Mouse (Mus musculus): ENCODE measurements at regions not wholly inside any gene's neighbourhood (a gene's known extent, or its start where the extent isn't known, plus 50 kb on each side); places are given as distances from the start of the nearest gene placed in this dataset.

DNA sequence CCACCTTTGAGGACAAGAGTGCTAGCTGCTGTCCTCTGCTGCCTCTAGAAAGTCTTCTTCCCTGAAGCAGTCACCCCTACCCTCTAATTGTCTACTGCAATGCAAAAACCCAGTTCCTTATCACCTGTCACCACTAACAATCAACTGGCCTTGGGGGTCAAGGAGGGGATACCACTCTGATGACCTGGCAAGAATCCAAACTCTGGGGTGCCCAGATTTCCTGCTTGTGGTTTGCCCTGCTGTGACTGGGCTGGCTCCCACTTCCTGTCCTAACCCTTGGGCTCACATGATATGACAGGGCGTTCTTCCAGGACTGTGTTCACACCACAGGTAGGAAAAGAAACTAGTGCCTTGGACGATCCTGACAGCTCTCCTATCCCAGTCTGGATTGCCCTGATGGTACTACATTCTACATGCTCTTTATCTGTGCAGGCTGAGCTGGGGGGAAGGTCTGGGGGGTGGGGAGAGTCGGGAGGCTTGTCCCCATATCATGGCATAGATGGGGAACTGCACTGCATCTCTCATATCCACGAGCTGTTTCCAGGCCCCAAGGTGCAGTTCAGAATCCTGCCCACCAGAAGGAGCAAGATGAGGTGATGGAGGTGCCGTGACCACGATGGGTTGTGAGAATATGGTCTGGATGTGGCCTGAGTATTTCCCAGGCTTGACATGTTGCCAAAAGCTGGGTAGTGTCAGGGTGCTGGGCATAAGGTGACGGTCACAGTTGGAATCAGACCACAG lies 81.0 kb downstream of the Maf start:
- intact Hi-C loops (cut with DNase I), result no loop called here
- no peak for DNase-seq (ENCODE audit: low spot score)

DNA sequence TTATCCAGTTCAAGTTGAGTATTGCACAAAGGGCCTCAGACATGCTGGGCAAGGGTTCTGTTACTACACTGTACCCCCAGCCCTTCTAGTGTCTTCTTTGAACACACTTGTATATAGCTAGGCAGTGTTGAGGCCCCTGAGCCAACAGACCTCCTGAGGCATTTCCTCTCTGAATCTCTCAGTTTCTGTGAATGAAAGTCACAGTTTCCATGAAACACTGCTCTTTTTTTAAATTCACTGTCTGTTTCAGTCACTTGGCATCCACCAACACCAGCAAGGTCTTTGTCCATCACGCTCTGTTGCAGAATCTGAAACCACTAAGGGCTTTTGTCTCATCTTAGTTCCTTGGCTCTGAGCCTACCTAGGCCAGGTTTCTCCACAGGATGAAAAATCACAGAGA lies 82.5 kb downstream of the Maf start:
- intact Hi-C loops (cut with DNase I), result no loop called here
- DNase-seq (ENCODE audit: low spot score), result no peak

DNA sequence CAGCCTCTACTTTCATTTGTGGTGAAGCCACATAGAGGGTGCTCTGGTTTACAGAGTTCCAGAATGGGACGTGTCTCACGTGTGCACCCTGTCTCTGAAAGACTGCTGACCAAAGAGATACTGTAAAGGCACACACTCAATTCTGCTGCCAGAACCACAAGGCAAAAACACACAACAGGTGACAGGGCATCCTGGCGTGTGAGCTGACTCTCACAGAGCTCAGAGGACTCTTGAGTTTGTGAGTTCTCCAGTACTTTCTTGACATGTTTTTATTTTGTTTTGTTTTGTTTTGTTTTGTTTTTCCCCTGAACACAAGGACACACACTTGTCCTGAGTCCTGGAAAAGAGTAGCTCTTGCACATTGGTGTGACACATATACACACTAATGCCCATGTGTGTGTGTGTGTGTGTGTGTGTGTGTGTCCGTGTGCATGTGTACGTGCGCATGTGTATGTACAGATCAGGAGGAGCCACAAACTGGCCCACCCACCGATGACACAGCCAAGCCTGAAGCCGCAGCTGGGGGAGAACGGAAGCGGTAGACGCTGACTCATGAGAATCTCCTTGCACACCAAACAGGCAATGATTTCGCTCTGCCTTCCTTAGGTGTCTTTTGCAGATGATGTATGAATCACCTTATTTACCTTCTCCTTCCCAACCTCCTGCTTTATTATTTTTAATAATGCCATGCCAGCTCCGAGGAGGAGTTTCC lies 89.4 kb downstream of the Maf start:
- intact Hi-C loops (cut with DNase I), result no loop called here
- DNase-seq (ENCODE audit: low spot score), result no peak

DNA sequence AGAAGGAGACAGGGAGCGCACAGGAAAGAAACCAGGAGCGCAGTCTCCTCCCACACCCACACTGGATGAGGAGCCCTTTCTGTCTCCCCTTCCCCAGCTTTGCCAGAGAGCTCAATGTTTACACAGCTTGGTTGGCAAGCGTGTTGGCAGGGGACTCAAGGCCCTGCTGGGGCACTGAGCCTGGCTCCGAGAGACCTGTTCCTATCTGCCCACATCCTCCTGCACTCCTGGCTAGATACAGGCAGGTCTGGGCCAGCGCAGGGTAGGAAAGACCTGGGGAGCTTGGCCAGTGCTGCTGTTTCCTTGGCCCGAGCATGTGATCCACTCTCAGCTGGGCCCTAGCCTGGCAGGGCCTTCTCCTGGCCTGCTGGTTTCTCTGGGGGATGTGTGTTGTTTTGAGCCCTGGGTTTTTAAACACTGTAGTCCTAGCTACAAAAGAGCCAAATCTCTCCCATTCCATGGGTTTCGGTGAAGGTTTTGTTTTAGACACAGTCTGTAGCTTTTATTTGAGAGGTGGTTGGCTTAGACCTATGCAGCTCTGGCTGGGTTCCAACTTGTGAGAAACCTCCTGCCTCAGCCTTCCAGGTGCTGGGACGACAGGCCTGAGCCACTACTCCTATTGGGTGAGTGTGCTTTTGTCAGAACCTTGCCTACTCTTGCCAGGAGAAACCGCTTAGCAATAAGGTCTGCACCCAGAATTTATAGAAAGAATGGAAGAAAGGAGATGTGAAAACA lies 90.6 kb downstream of the Maf start:
- no peak for DNase-seq (ENCODE audit: low spot score)
- intact Hi-C loops (cut with DNase I), result no loop called here

DNA sequence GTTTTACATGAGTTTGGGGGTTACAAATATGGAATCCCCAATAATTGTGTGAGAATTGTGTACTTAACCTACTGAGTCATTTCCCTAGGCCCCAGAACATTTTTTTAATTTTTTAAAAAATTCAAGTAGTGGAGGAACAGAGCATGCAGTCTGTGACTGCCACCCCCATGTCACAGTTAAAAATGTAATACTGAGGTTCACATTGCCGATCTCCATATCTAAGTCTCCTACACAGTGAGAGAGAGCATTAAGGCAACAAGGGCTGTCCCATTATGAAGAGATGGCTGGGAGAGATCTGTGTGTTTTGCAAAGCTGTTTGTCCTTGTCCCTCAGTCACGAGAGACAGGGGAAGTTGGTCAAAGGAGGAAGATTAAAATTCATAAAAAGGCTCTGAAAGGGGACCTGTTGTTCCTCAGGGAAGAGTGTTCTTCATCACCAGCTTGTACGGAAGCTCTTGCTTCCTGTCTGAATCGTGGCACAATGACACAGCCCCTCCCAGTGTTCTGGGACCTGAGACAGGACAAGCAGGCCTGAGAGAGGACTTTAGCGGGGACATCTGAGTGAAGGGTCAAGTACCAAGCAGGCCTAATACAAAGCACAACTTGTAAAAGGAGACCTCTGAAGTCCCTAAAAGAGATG lies 93.5 kb downstream of the Maf start:
- intact Hi-C loops (cut with DNase I), result no loop called here
- DNase-seq (ENCODE audit: low spot score), result peak; percentile 26

DNA sequence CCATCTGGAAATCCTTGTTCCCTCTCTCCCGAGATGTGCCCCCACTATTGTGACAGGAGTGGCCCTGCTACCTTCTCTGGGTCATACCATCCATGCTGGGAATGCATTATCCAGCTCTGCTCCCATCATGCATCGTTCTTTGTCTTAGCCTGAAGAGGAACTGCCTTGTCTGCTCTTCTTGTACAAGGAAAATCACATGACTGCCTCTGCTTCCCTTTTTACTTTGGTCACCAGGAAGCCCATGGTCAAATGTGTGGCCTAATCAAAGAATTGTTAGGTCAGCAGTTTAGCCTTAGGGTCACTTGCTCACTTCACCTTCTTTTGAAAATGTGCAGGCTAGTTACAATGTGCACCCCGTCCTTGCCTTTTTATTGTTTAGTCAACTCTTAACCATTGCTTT lies 95.5 kb downstream of the Maf start:
- no peak for DNase-seq (ENCODE audit: low spot score)
- intact Hi-C loops (cut with DNase I), result no loop called here

DNA sequence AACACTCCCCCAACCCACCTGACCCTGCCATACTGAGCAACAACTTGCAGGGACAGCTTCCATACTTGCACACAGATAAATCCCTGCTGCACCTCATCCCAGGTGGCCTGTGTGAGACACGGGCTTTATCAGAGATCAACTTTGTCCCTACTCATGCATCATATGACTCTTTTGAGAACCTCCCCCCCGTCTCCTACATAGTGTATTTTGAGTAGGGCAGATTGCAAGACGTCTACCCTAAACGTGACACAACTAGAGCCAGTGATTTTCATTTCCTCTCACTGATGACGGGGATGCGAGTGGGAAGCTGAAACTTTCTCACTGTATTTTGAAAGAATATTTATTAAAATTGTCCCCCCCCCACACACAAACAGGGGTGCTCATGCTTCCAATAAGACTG lies 107.8 kb downstream of the Maf start:
- no peak for DNase-seq (ENCODE audit: low spot score)
- intact Hi-C loops (cut with DNase I), result no loop called here

DNA sequence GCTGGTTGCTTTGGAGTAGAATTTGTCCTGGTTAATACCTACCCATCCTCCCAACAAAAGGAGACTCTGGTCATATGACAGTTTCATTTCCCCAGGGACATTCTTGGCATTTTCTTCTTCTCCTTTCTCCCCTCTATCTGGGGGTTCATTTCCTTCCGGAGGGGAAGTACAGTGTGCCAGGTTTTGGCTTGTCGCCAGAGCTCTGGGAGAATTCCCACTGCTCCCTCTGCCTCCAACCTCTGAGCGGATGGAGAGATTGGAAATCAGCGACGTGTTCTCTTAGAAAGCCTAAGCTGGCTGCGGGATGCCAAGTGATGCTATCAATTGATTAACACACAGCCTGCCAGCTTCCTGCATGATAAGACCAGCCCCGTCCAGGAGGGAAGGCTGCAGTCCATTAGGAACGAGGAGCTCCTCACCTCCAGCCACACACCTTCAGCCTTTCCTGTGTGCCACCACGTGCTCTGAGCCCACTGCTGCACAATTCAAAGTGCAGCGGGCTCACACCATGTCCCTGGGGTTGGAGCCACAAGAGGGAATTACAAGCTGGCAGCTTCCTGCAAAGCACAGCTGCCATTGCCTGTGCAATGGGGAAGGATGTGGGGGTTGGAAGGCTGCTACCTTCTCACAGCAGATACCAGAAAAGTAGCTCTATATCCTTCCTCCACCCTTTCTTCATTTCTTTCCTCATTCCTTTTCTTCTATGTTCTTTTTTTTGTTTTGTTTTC lies 110.2 kb downstream of the Maf start:
- intact Hi-C loops (cut with DNase I), result no loop called here
- no peak for DNase-seq (ENCODE audit: low spot score)

DNA sequence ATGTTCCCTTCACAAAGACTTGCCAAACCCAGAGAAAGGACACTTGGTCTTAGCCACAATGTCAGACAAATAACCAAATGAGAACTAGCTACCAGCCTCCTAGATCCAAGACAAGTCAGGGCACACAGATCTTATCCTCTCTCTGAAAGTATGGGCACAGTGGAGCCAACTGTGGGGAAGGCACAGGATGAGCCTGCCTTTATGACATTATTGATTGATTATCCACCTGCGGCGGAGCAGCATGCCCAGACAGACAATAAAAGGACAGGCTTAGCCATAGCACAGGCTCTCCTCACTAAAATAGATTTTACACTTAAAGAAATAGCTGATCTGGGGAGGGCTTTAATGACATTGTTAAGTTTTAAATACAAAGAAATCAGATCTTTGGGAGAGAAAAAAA lies 117.9 kb downstream of the Maf start:
- intact Hi-C loops (cut with DNase I), result no loop called here

DNA sequence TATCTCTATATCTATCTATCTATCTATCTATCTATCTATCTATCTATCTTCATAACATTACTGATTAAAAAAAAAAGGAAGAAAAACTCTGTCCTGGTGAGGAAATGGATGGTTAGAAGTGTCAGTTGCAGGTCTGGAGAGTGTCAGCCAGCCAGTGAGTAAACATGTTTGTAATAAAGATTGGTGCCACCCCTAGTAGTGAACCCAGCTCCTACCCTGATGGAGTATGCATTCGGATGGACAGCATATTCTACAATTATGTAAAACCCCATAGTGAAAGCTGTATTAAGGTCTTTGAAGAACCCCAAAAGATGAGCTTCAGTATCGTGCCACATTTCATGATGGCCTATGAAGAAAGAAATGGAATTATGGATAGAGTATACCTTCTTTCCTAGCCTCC lies 118.5 kb downstream of the Maf start:
- intact Hi-C loops (cut with DNase I), result no loop called here
- DNase-seq (ENCODE audit: low spot score), result no peak

More for the DNA sequence above, 117.9 kb downstream of the Maf start:
- DNase-seq (ENCODE audit: low spot score), result no peak

DNA sequence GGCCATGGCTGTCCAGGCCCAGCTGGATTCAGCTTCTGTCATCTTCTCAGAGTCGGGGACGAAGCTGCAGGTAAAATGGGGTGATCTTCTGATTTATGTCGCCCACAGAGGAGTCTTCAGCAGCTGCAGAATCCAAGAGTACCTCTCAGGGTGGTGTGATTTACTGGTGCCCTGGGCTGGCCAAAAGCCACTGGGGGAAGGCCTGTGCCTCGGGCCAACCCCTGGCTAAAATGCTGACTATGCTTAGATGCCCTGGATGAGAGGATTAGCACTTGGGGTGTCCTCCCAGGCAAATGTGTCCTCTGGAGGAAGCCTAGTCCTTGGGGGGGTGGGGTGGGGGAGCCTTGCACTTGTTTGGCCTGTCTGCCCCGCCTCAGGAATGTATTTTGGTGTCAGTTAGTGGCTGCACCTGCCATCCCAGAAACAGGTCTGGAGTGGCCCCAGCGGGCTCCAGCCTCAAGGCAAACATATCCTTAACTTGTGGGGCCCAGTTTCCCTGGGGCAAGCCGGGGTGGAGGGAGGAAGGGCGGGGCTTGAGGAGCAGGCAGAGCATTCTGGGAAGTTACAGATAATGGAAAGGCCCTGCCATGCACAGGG lies 123.2 kb downstream of the Maf start:
- intact Hi-C loops (cut with DNase I), result no loop called here
- no peak for DNase-seq (ENCODE audit: low spot score)

DNA sequence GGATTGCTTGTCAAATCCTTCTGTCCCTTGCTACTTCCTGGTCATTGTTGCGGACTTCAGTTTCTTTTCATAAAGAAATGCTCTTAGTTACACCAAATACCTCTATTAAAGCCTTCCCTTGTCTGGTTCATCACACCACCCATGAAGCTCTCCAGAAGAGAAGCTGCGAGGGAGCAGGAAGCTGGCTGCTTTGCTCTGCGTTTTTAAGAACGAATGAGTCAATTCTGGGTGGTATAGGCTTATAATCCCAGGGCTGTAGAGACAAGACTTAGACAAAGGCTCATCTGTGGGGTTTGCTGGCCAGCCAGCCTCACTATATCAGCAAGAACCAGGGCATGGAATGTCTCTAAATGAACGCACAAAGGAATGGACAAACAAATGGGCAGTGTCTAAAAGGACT lies 124.4 kb downstream of the Maf start:
- no peak for DNase-seq (ENCODE audit: low spot score)
- intact Hi-C loops (cut with DNase I), result no loop called here

DNA sequence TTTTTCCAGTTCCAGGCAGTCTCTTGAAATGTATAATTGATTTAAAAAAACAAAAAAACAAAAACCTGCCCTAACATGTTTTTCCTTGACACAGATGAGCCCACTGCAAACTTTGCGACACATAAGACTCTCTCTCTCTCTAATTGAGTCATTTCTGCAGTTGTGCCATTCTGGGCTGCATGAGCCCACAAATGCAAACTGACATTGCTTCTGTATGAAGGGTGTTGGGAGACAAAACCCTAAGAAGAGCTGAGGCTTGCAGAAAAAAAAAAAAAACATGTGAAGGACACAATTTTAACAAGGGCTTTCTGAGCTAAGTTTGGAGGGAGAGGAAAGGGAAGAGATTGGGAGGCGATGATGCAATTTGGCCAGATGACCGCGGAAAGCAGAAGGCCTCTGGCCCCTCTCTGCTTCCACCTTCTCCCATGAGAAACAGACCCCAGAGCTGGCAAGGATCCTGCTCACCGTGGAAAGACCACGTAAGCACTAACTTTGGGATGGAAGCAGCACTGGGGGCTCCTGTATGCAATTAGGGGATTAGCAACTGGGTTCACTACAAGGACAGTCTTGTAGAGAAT lies 125.6 kb downstream of the Maf start:
- no peak for DNase-seq (ENCODE audit: low spot score)
- intact Hi-C loops (cut with DNase I), result no loop called here

DNA sequence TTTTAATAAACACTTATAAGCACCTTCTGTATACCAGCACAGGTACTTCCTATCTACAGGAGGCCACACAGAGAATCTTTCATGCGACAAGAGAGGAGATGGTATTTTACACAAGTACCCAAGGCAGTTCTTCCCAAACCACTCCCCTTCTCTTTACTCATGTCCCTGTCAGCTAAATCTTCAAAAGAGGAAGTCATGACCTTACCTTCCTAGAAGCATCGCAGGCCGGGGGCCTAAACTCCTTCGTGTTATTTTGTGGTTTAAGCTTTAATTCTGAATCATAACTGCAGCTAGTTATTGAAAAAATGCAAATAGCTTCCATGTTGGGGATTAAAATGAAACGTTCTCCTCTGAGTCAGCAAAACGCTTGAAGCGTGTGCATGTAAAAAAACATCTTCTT lies 139.2 kb downstream of the Maf start:
- no peak for DNase-seq (ENCODE audit: low spot score)

DNA sequence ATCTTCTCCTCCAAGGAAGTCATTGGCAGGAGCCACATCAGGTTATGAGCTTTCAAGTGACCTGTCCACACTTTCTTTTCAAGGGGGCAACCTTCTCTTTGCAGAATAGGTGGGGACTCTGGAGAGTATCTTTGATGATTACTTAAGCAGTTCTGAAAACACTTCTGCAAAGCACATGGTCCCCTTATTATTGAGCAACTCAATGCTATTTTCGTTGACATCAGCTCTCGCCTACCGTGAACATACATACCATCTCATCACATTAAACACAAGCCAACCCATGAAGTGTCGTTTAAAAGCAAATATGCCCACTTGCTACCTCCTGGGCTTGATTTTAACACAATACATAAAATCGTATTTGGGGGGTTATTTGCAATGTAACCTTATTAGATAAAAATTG lies 141.8 kb downstream of the Maf start:
- intact Hi-C loops (cut with DNase I), result no loop called here
- no peak for DNase-seq (ENCODE audit: low spot score)

More for the DNA sequence above, 139.2 kb downstream of the Maf start:
- intact Hi-C loops (cut with DNase I), result no loop called here

DNA sequence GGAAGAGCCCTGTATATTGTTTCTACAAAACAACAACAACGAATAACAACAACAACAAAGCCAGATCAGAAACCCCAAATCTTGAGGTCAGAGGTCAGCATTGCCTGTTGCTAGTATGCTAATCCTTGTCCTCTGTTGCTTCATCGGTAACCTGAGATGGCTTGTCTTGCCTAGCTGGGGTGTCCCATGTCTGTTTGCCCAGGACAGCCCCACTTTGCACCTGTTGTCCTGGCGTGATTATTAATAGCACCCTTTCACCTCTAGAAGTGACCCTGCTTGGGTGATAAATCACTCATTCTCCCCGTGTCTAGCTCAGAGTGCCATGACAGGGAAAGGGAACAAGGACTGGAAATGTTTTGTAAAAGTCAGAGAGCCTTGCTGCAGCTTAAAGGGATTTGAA lies 145.2 kb downstream of the Maf start:
- no peak for DNase-seq (ENCODE audit: low spot score)
- intact Hi-C loops (cut with DNase I), result no loop called here

DNA sequence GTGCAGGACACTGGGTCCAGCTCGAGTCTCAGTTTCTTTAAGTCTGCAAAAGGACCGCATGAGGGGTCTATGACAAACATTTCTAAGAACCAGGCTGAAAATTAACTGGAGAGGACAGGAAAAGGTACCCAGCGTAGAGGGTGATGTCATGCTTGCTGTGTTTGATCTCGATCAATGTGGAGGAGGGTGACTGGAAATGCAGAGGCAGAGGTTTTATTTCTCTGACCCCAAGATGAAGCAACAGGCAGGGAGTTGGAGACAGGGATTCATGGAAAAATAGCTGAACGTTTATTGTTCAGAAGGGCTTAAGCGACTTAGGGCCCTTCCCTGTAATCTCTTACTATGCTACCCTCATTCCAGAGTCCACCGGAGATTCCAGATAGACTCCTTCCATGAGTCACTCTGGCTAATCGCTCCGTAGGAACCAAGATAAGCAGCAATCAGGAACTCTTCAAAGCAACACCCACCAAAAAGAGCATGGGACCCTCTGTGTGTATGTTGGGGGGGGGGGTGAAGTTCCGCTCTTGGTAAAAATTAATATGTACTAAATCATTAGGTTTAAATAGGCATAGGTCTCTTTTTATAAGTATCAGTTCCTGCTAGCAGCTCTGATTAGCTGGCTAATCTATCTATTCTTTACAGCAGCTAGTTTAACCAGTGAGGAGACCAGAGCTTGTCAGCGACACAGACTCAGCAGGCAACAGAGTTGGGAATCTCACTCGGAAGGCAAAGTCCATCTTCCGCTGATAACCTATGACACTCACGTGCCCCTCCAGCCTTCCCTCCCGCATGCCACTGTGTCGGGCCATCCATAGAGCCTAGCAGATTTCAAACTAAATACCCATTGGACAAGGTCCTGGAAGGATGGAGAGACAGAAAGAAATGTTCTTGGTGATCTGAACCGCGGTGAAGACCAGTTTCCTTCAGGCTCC lies 146.3 kb downstream of the Maf start:
- no peak for DNase-seq (ENCODE audit: low spot score)
- intact Hi-C loops (cut with DNase I), result no loop called here

DNA sequence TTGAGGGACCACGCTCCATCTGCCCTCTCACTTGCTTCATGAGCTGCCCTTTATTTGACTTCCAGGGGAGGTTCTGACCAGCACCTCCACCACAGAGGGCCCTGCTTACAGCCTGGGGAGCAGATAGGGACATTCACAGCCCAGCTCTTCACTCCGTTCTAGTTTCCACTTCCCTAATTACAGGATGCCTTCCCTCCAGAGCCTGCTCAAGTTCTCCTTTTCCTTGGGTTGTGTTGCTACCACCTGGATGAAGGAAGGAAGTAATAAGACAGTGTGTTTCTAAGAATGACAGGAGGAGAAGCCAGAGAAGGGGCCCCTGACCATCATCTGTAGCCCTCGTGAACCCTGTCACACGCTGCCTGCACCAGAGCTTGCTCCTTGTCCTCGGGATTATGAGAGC lies 152.1 kb downstream of the Maf start:
- DNase-seq (ENCODE audit: low spot score), result no peak
- intact Hi-C loops (cut with DNase I), result no loop called here

All from heart, postnatal 25 days (tissue).